In the genomic region with DNA sequence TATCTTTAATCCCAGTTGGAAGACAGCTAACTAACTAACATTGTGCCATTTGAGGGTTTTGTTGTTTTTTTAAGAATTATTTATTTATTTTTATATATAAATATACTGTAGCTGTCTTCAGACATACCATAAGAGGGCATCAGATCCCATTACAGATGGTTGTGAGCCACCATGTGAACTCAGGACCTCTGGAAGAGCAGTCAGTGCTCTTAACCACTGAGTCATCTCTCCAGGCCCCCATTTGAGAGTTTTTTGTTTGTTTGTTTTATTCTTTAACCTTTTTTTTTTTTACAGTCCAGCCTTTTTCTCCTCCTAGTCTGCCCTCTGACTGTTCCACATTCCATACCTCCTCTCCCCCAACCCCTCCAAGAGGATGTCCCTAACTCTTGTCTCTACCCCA, we compare ENCODE assay signal across 21 mouse cellular contexts. TPM values are rescaled to one million over a fixed set of nuclear protein-coding genes. Genes with fewer than 3 reads are reported as not detected.
DNase-seq lines count a peak whose midpoint lies in the region; ATAC-seq lines count a peak whose summit lies in the region.
"Had no signal": no experiment of that assay in that cellular context is flagged by ENCODE, and none has a peak within 500 bp of the region (broad histone marks: within the 10 kb centered on the region; RNA-seq: fewer than 3 reads in every experiment).

No protein-coding gene starts in this region.

- no peaks in the 10 kb centered on the region for H3K27me3 ChIP-seq in midbrain, embryonic 11.5 days (ENCODE audit: control insufficient read depth, insufficient read depth, low read length)
- H3K27me3 ChIP-seq in midbrain, embryonic 15.5 days (replicated peaks), result no peaks in the 10 kb centered on the region
- H3K27me3 ChIP-seq: embryonic facial prominence, embryonic 12.5 days; forebrain, embryonic 13.5 days; forebrain, embryonic 15.5 days; Patski had no signal

- H3K4me1 ChIP-seq in midbrain, embryonic 11.5 days (ENCODE audit: control insufficient read depth, insufficient read depth, low read length), result peaks cover 21% of the 10 kb centered on the region
- peaks cover 22% of the 10 kb centered on the region for H3K4me1 ChIP-seq in midbrain, embryonic 15.5 days

- DNase-seq in midbrain, embryonic 11.5 days (ENCODE audit: low spot score, missing footprints), result peak; percentile 67
- DNase-seq in 3T3-L1 (ENCODE audit: low read depth, low spot score) (peak; percentile 63), 416B (ENCODE audit: low read depth) (peak; percentile 43)
- DNase-seq in frontal cortex, postnatal 36 days (ENCODE audit: low spot score in 2 of 2), result no peak
- no peak for DNase-seq in cerebellum, adult 8-10 months
- DNase-seq: adrenal gland, adult 8-10 months; adrenal gland, postnatal 14 days; adrenal gland, postnatal 36 days; cerebellum, adult 11 months; cerebellum, adult 18-20 months; cerebellum, adult 9-10 months; cerebellum, postnatal 10 days; cerebellum, postnatal 25 days; forebrain, postnatal 0 days had no signal

- H3K27ac ChIP-seq in midbrain, embryonic 11.5 days (ENCODE audit: low read depth, low read length), result no peak overlapping the region
- H3K27ac ChIP-seq in midbrain, embryonic 15.5 days, result no peak overlapping the region
- H3K27ac ChIP-seq: embryonic facial prominence, embryonic 10.5 days; embryonic facial prominence, embryonic 12.5 days; forebrain, embryonic 13.5 days; forebrain, embryonic 15.5 days had no signal

- peaks cover 7% of the 10 kb centered on the region; the same call in 1 of the 2 replicates for H3K36me3 ChIP-seq in midbrain, embryonic 11.5 days (ENCODE audit: control insufficient read depth, insufficient read depth, low read length)
- peaks cover 10% of the 10 kb centered on the region; the same call in 1 of the 2 replicates for H3K36me3 ChIP-seq in midbrain, embryonic 15.5 days (replicated peaks)

- H3K4me2 ChIP-seq in midbrain, embryonic 11.5 days, result no peak overlapping the region
- H3K4me2 ChIP-seq in midbrain, embryonic 15.5 days, result no peak overlapping the region
- H3K4me2 ChIP-seq: embryonic facial prominence, embryonic 12.5 days; forebrain, embryonic 13.5 days; forebrain, embryonic 15.5 days had no signal

- ATAC-seq in midbrain, embryonic 11.5 days (ENCODE audit: low FRiP score), result no peak
- no peak for ATAC-seq in midbrain, embryonic 15.5 days (replicated peaks)
- ATAC-seq: activated CD4-positive, CD25-positive, alpha-beta regulatory T cell, adult 4 months; forebrain, embryonic 13.5 days; forebrain, embryonic 15.5 days; forebrain, postnatal 0 days; Patski had no signal

- no peak overlapping the region for H3K9ac ChIP-seq in midbrain, embryonic 11.5 days (ENCODE audit: low read length)
- no peak overlapping the region for H3K9ac ChIP-seq in midbrain, embryonic 15.5 days
- H3K9ac ChIP-seq: embryonic facial prominence, embryonic 12.5 days; forebrain, embryonic 13.5 days; forebrain, embryonic 15.5 days; forebrain, postnatal 0 days had no signal

- no peak overlapping the region for H3K4me3 ChIP-seq in midbrain, embryonic 11.5 days (ENCODE audit: low read depth, low read length)
- no peak overlapping the region for H3K4me3 ChIP-seq in midbrain, embryonic 15.5 days
- H3K4me3 ChIP-seq: embryonic facial prominence, embryonic 10.5 days; embryonic facial prominence, embryonic 12.5 days; forebrain, embryonic 13.5 days; forebrain, embryonic 15.5 days had no signal

- no peaks in the 10 kb centered on the region for H3K9me3 ChIP-seq in midbrain, embryonic 11.5 days (ENCODE audit: control insufficient read depth, low read length)
- no peaks in the 10 kb centered on the region for H3K9me3 ChIP-seq in midbrain, embryonic 15.5 days
- H3K9me3 ChIP-seq: embryonic facial prominence, embryonic 10.5 days; embryonic facial prominence, embryonic 12.5 days; forebrain, embryonic 13.5 days; forebrain, embryonic 15.5 days had no signal

RNA-seq across cellular contexts. Expression of gene Tmem80, which starts 3.2 kb away (rescaled TPM):
- 31.4 and 34.4 TPM in 2 replicates for polyA plus RNA-seq in midbrain, embryonic 11.5 days (2014; fragmentation: Nextera tagmentation; extraction: Ambion mirVana)
- 63.0 and 63.3 TPM in 2 replicates for polyA plus RNA-seq in midbrain, embryonic 15.5 days (2015; fragmentation: Nextera tagmentation; extraction: Ambion mirVana)

RNA-seq across cellular contexts. Expression of gene Deaf1, which starts 3.2 kb away (rescaled TPM):
- polyA plus RNA-seq in midbrain, embryonic 11.5 days (2014; fragmentation: Nextera tagmentation; extraction: Ambion mirVana), result 61.6 and 66.9 TPM in 2 replicates
- 224 and 234 TPM in 2 replicates for polyA plus RNA-seq in midbrain, embryonic 15.5 days (2015; fragmentation: Nextera tagmentation; extraction: Ambion mirVana)

RNA-seq across cellular contexts. Expression of gene Eps8l2, which starts 8.0 kb away (rescaled TPM):
- 0.97 and 1.3 TPM in 2 replicates for polyA plus RNA-seq in midbrain, embryonic 11.5 days (2014; fragmentation: Nextera tagmentation; extraction: Ambion mirVana)
- polyA plus RNA-seq in midbrain, embryonic 15.5 days (2015; fragmentation: Nextera tagmentation; extraction: Ambion mirVana), result 0.49 and 0.66 TPM in 2 replicates
- polyA plus RNA-seq: activated CD4-positive, CD25-positive, alpha-beta regulatory T cell, adult 4 months had no signal

RNA-seq across cellular contexts. Expression of gene Drd4, which starts 38.9 kb away (rescaled TPM):
- 0.14 and 0.17 TPM in 2 replicates for polyA plus RNA-seq in midbrain, embryonic 11.5 days (2014; fragmentation: Nextera tagmentation; extraction: Ambion mirVana)
- polyA plus RNA-seq in midbrain, embryonic 15.5 days (2015; fragmentation: Nextera tagmentation; extraction: Ambion mirVana), result 0.74 and 0.96 TPM in 2 replicates
- polyA plus RNA-seq: activated CD4-positive, CD25-positive, alpha-beta regulatory T cell, adult 4 months; Patski had no signal

RNA-seq across cellular contexts. Expression of gene Sct, which starts 51.8 kb away (rescaled TPM):
- 1.1 TPM in 2 replicates for polyA plus RNA-seq in midbrain, embryonic 11.5 days (2014; fragmentation: Nextera tagmentation; extraction: Ambion mirVana)
- polyA plus RNA-seq in midbrain, embryonic 15.5 days (2015; fragmentation: Nextera tagmentation; extraction: Ambion mirVana), result 1.6 and 1.8 TPM in 2 replicates
- polyA plus RNA-seq: activated CD4-positive, CD25-positive, alpha-beta regulatory T cell, adult 4 months; Patski had no signal

Comparison
In these comparisons a context has a peak if more than half of its experiments do, and no peak if none do; other contexts are left out.
1. DNase-seq: peak in midbrain, embryonic 11.5 days (single experiment), 3T3-L1 (single experiment) and 416B (single experiment); none in frontal cortex, postnatal 36 days (0 of 2) and cerebellum, adult 8-10 months (single experiment).